Mouse (Mus musculus) liver, adult 2 months (tissue): Measurements from ENCODE around the gene Pla2g2f.

ENCODE experiments used
- CTCF ChIP-seq: fragments of 200-500 bp; IDR thresholded peaks from 2 replicates; pipeline ENCODE4 v1.5.1; 2011; ENCODE audit warnings: low read depth, low read length, control low read depth
- POLR2A ChIP-seq: fragments of 200-500 bp; IDR thresholded peaks from 2 replicates; pipeline ENCODE4 v1.6.1; 2011; ENCODE audit warnings: low read length, control low read depth; ENCODE audit not compliant: insufficient read depth; ENCODE audit errors: extremely low read depth

DNA sequence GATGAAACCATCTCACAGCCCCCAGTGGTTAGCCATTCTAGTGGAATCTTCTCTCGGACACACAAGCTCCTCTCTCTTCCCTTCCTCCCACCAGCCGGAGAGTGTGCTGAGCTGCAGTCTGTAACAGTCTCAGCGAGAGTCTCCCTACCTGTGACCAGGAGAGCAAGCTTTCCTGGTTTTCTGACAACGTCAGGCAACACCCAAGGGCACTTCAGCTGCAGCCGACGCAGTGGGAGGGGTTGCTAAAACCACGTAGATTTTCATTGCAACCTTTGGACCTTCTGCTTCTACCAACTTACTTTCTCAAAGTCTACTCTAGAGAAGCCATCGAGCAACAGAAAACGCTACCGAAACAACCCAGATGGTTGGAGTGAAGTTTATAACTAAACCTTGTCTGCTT is 14.5 kb upstream of the Pla2g2f start:
- no peak for TF ChIP-seq POLR2A
- TF ChIP-seq CTCF, result no peak
